Mouse (Mus musculus): Measurements from ENCODE around the gene Gm3739. TPM values are rescaled to one million over a fixed set of nuclear protein-coding genes. Genes with fewer than 3 reads are reported as not detected.
"Not testable (repeated sequence)": the region's sequence is repeated elsewhere in the genome, so short reads cannot be mapped to it uniquely, and the experiment has no call there.

Gm3739 gene
- 1.3 and 1.5 TPM in 2 replicates for polyA plus RNA-seq (2014; fragmentation: Nextera tagmentation; extraction: Ambion mirVana)

DNA sequence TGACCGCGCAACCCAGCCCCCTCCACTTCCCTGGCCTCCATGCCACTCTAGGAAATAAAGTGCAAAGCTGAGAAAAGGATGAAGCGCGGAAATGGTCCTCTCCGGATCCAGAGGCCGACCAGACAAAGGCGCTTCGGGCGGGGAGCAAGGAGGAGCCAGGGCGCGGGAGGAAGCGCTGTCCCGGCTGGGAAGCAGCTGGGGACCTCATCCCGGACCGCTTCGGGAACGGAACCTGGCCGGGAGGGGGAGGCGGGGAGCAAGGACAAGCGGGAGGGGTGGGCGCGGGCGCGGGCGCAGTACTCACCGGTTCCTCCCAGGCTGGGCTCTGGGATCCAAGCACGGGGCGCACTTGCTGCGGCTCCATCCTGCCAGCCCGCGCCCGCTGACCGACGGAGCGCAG, at the start of gene Gm3739:
Gm3739 (minus strand) TSS at position 389 of the 400 bp plus-strand sequence.
- not testable (repeated sequence) for H3K9ac ChIP-seq (replicated peaks; ENCODE audit: low read depth, low read length); H3K4me1 ChIP-seq (ENCODE audit: control insufficient read depth, insufficient read depth, low read length); H3K27ac ChIP-seq (ENCODE audit: low read length); H3K36me3 ChIP-seq (ENCODE audit: control insufficient read depth, insufficient read depth, low read length); H3K27me3 ChIP-seq (ENCODE audit: control insufficient read depth, insufficient read depth, low read length); ATAC-seq (ENCODE audit: insufficient number of reproducible peaks, insufficient read depth, low FRiP score, low read depth); H3K9me3 ChIP-seq (ENCODE audit: control insufficient read depth, low read depth, low read length)
- WGBS: under 1% methylated on average over 15 of the region's 35 CpGs
- Histone ChIP-seq H3K4me2 (replicated peaks; ENCODE audit: low read depth, low read length) (peak within 1 kb of the TSS; percentile 61), H3K4me3 (ENCODE audit: low read depth, low read length) (peak within 1 kb of the TSS; percentile 38)

DNA sequence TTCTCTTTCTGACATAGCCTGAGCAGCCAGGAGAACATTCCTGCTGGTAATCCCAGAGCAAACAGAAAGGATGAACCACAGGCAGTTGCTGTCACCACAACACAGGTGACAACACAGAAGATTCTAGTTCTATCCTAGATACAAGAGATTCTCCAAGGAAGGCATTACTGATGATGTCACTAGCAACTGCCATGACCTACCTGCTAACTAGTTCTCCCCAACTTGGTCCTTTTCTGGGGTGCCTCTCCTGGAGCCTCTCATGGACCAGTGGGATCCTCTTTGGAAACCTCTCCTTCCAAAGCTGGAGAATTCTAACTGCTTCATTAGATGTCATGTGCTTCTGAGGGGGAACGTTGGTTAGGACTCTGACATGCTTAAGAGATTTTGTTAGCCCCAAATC, 17.4 kb upstream of the Gm3739 start, which contains the start of gene Gm5797:
Gm5797 (minus strand) TSS at position 101 of the 400 bp plus-strand sequence.
- H3K4me2 ChIP-seq (replicated peaks; ENCODE audit: low read depth, low read length); H3K27ac ChIP-seq (ENCODE audit: low read length); ATAC-seq (ENCODE audit: insufficient number of reproducible peaks, insufficient read depth, low FRiP score, low read depth); H3K4me3 ChIP-seq (ENCODE audit: low read depth, low read length); H3K9ac ChIP-seq (replicated peaks; ENCODE audit: low read depth, low read length); H3K27me3 ChIP-seq (ENCODE audit: control insufficient read depth, insufficient read depth, low read length); H3K4me1 ChIP-seq (ENCODE audit: control insufficient read depth, insufficient read depth, low read length); H3K9me3 ChIP-seq (ENCODE audit: control insufficient read depth, low read depth, low read length); H3K36me3 ChIP-seq (ENCODE audit: control insufficient read depth, insufficient read depth, low read length): not testable (repeated sequence)
- WGBS: no CpG with 5 or more reads among the region's 1 CpGs

- H3K4me2 ChIP-seq (replicated peaks; ENCODE audit: low read depth, low read length): peak overlapping the region; percentile 61
- H3K9ac ChIP-seq (replicated peaks; ENCODE audit: low read depth, low read length); H3K27me3 ChIP-seq (ENCODE audit: control insufficient read depth, insufficient read depth, low read length); H3K27ac ChIP-seq (ENCODE audit: low read length); ATAC-seq (ENCODE audit: insufficient number of reproducible peaks, insufficient read depth, low FRiP score, low read depth); H3K36me3 ChIP-seq (ENCODE audit: control insufficient read depth, insufficient read depth, low read length); H3K4me1 ChIP-seq (ENCODE audit: control insufficient read depth, insufficient read depth, low read length); H3K9me3 ChIP-seq (ENCODE audit: control insufficient read depth, low read depth, low read length): not testable (repeated sequence)
- peak overlapping the region; percentile 38 for H3K4me3 ChIP-seq (ENCODE audit: low read depth, low read length)
- 1% methylated on average over 15 of the region's 19 CpGs for WGBS
Observed at GRCm38 (mm10) chr14:7315093-7315492, 244 bp upstream of the Gm3739 start.

GRCm38 (mm10) chr14:7264614-7265013, 50.2 kb downstream of the Gm3739 start, which contains the start of gene Gm3727:
Gm3727 (minus strand) TSS chr14:7264714.
- H3K4me2 ChIP-seq (replicated peaks; ENCODE audit: low read depth, low read length): not testable (repeated sequence)

More at GRCm38 (mm10) chr14:7264614-7265013, 50.2 kb downstream of the Gm3739 start, which contains the start of gene Gm3727:
- not testable (repeated sequence) for H3K4me1 ChIP-seq (ENCODE audit: control insufficient read depth, insufficient read depth, low read length); ATAC-seq (ENCODE audit: insufficient number of reproducible peaks, insufficient read depth, low FRiP score, low read depth); H3K9me3 ChIP-seq (ENCODE audit: control insufficient read depth, low read depth, low read length); H3K4me3 ChIP-seq (ENCODE audit: low read depth, low read length); H3K9ac ChIP-seq (replicated peaks; ENCODE audit: low read depth, low read length); H3K27ac ChIP-seq (ENCODE audit: low read length); H3K36me3 ChIP-seq (ENCODE audit: control insufficient read depth, insufficient read depth, low read length); H3K27me3 ChIP-seq (ENCODE audit: control insufficient read depth, insufficient read depth, low read length)
- WGBS: 88% methylated on average over 3 of the region's 3 CpGs

Other genes starting within 250 kb of the Gm3739 start
- gene Gm3696, start 214.4 kb downstream of the Gm3739 start, polyA plus RNA-seq (2014; fragmentation: Nextera tagmentation; extraction: Ambion mirVana): 2.1 and 2.9 TPM in 2 replicates
- gene Gm6676, start 189.6 kb downstream of the Gm3739 start, polyA plus RNA-seq (2014; fragmentation: Nextera tagmentation; extraction: Ambion mirVana): not detected in 2 replicates
- 6.6 and 7.4 TPM in 2 replicates for gene Gm3512, start 140.5 kb downstream of the Gm3739 start, polyA plus RNA-seq (2014; fragmentation: Nextera tagmentation; extraction: Ambion mirVana)
- not detected in 2 replicates for gene Gm16434, start 120.5 kb downstream of the Gm3739 start, polyA plus RNA-seq (2014; fragmentation: Nextera tagmentation; extraction: Ambion mirVana)
- gene Gm3727, start 50.3 kb downstream of the Gm3739 start, polyA plus RNA-seq (2014; fragmentation: Nextera tagmentation; extraction: Ambion mirVana): not detected in 2 replicates
- gene Gm5797, start 17.3 kb upstream of the Gm3739 start, polyA plus RNA-seq (2014; fragmentation: Nextera tagmentation; extraction: Ambion mirVana): not detected in 2 replicates
- not detected in 2 replicates for gene Gm8374, start 50.1 kb upstream of the Gm3739 start, polyA plus RNA-seq (2014; fragmentation: Nextera tagmentation; extraction: Ambion mirVana)
- gene Gm3755, start 135.9 kb upstream of the Gm3739 start, polyA plus RNA-seq (2014; fragmentation: Nextera tagmentation; extraction: Ambion mirVana): not detected in 2 replicates
- 0.87 and 1.3 TPM in 2 replicates for gene Gm3752, start 168.7 kb upstream of the Gm3739 start, polyA plus RNA-seq (2014; fragmentation: Nextera tagmentation; extraction: Ambion mirVana)

Data from stomach, embryonic 14.5 days (tissue).